Mouse (Mus musculus): ENCODE measurements around the gene Cyp26b1. TPM values are rescaled to one million over a fixed set of nuclear protein-coding genes. Genes with fewer than 3 reads are reported as not detected.

The Cyp26b1 gene
- total RNA-seq, 2 experiments from 2014 or later = 2.4 to 23.4 TPM

GRCm38 (mm10) chr6:84570039-84570438 lies 23.7 kb downstream of the Cyp26b1 start:
- no peak for DNase-seq (ENCODE audit: low spot score)
- intact Hi-C loops (cut with DNase I) = loop anchor here (5.0 kb wide), 1 partner anchor 63 kb away; no protein-coding TSS in a partner anchor

DNA sequence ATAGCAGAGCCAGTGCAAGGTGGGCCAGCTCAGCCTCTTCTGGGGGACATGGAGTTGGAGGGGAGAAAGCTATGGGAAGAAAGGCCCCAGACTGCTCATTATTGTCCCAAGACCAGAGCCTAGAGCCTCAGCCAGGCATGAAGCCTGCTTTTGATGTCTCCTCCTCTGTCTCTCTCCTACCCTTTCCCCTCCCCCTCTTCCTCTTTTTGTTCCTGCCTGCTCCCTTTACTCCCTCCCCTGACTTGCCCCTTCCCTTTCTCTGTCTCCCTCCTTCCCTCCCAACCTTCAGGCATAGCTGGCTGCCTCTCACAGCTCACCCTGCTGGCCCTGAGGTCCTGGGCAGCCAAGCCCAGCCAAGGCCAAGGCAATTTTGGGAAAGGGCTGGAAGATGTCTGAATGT lies 24.1 kb downstream of the Cyp26b1 start:
- no peak for DNase-seq (ENCODE audit: low spot score)
- intact Hi-C loops (cut with DNase I) = no loop called here

- DNase-seq (ENCODE audit: low spot score) = no peak
- intact Hi-C loops (cut with DNase I) = no loop called here
These were observed 24.8 kb downstream of the Cyp26b1 start for GRCm38 (mm10) chr6:84568880-84569279.

DNA sequence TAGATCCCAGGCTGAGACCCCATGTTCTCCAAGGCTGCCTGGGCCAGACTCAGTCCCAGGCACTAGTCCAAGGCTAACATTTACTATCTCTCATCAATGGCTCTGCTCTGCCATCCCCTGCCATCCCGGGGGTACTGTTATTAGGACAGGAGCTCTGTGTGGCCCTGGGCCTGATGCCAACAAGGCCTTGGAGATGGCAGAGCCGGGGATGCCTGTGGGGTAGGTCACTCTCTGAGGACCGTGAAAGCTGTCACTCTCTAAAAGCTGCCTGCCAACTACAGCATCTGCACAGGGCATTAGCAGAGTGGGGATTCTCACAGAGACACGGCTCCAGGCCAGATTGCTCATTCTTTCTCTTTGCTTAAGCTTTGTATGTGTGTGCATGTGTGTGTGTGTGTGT lies 26.0 kb downstream of the Cyp26b1 start:
- intact Hi-C loops (cut with DNase I) = no loop called here
- no peak for DNase-seq (ENCODE audit: low spot score)

- DNase-seq (ENCODE audit: low spot score) = no peak
- intact Hi-C loops (cut with DNase I) = no loop called here
These were observed 26.9 kb downstream of the Cyp26b1 start for GRCm38 (mm10) chr6:84566825-84567224.

DNA sequence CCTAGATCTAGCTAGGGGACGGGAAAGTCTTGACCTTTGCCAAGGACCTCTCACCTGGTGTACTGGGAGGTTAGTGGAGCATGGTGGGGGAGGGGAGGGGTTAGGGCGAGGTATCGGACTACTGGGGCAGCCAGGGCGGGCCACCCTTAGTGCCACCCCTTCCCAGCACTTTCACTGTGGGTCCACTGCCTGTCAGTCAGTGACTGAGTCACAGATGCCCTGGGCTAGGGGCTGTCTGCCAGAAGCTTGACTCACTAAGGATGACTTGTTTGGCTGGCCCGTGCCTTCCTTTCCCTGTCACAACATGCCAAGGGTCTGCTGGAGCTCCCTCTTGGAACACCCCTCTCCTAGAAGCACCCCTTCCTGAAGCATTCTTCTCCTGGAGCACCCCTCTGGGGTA lies 28.5 kb downstream of the Cyp26b1 start:
- intact Hi-C loops (cut with DNase I) = no loop called here
- no peak for DNase-seq (ENCODE audit: low spot score)

DNA sequence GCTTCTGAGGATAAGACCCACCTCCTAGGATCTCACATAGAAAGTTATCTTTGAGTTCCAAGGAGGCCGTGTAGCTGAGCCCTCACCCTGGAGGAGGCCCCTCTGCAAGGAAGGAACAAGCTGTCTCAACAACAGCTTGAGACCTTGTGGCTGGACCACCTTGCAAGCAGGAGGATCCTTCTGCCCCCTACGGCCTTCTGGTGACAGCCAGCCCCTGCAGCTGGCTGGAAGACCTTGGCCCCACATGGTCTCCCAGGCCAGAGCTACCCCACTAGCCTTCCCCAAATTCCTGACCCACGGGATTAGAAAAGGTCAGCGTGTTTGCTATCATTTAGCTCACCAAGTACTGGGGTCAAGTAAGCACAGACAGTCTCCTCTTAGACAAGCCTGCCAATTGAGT lies 30.8 kb downstream of the Cyp26b1 start:
- DNase-seq (ENCODE audit: low spot score) = no peak
- intact Hi-C loops (cut with DNase I) = no loop called here

DNA sequence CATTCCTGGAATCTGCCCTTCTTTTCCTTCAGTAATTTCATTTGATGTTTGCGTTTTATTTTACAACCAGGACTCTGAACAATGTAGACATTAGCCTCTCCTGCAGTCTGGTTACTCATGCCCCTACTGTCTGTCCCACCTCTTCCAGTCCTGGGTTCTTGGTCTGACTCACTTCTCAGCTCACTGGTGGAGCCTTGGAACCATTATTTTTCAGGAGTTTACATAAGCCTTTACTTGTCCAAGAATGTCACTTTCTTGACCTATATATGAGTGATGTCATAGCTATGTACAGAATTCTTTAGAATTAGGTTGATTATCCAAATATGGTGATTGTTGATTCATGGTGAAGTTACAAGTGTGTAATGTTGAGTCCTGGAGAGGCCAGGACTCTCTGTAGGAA lies 32.5 kb downstream of the Cyp26b1 start:
- no peak for DNase-seq (ENCODE audit: low spot score)
- intact Hi-C loops (cut with DNase I) = no loop called here

DNA sequence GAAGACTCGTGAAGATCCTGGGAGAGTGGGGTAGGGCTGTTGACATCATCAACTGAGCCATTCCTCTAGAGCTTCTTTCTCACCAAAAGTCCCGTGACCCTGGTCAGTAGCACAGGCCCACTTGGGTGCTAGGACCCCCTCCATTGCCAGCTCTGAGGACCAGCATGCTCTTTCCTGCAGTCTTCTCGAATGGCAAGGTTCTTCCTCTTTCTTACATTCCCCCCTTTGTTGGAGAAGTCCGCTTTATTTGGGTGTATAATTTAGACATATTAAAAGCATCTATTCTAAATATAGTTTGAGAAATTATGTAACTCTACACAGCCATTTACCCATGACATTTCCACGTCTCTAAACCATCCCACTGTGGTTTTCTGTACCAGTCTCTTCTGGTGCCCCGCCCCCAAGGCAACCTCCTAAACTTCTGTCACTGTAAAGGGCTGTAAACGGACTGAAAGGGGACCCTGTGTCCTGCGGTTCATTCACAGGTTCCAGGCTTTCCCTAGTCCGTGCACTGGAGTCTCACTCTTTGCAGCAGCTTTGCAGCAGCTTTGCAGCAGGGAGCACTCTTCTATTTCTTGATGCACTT lies 43.8 kb downstream of the Cyp26b1 start:
- intact Hi-C loops (cut with DNase I) = no loop called here
- no peak for DNase-seq (ENCODE audit: low spot score)

GRCm38 (mm10) chr6:84545428-84545827 lies 48.3 kb downstream of the Cyp26b1 start:
- DNase-seq (ENCODE audit: low spot score) = no peak
- intact Hi-C loops (cut with DNase I) = no loop called here

- intact Hi-C loops (cut with DNase I) = no loop called here
- no peak for DNase-seq (ENCODE audit: low spot score)
These were observed 49.3 kb downstream of the Cyp26b1 start for GRCm38 (mm10) chr6:84544359-84544758.

GRCm38 (mm10) chr6:84543516-84543915 lies 50.2 kb downstream of the Cyp26b1 start:
- intact Hi-C loops (cut with DNase I) = no loop called here
- no peak for DNase-seq (ENCODE audit: low spot score)

- no peak for DNase-seq (ENCODE audit: low spot score)
- intact Hi-C loops (cut with DNase I) = no loop called here
These were observed 53.8 kb downstream of the Cyp26b1 start for GRCm38 (mm10) chr6:84539924-84540323.

DNA sequence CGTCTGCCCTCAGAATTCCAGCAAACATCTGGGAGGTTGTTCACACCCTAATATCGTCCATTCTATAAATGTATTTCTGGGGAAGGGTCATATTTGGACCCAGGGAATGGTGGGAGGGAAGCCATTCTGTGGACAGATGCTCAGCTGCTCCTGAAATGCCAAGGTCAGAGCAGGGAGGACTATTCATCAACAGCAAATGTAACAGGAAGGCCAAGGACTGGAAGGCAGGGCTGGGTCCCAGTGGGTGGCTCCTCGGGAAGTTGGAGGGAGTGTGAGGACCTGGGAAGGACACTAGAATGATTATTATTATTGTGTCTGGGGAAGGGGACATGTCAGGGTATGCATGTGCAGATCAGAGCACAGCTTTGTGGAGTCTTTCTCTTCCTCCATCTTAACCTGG lies 55.0 kb downstream of the Cyp26b1 start:
- no peak for DNase-seq (ENCODE audit: low spot score)
- intact Hi-C loops (cut with DNase I) = no loop called here

GRCm38 (mm10) chr6:84537611-84538197 lies 56.0 kb downstream of the Cyp26b1 start:
- DNase-seq (ENCODE audit: low spot score) = no peak
- intact Hi-C loops (cut with DNase I) = no loop called here

GRCm38 (mm10) chr6:84534944-84535343 lies 58.8 kb downstream of the Cyp26b1 start:
- no peak for DNase-seq (ENCODE audit: low spot score)
- intact Hi-C loops (cut with DNase I) = no loop called here

- no peak for DNase-seq (ENCODE audit: low spot score)
- intact Hi-C loops (cut with DNase I) = no loop called here
These were observed 63.8 kb downstream of the Cyp26b1 start for GRCm38 (mm10) chr6:84529912-84530311.

DNA sequence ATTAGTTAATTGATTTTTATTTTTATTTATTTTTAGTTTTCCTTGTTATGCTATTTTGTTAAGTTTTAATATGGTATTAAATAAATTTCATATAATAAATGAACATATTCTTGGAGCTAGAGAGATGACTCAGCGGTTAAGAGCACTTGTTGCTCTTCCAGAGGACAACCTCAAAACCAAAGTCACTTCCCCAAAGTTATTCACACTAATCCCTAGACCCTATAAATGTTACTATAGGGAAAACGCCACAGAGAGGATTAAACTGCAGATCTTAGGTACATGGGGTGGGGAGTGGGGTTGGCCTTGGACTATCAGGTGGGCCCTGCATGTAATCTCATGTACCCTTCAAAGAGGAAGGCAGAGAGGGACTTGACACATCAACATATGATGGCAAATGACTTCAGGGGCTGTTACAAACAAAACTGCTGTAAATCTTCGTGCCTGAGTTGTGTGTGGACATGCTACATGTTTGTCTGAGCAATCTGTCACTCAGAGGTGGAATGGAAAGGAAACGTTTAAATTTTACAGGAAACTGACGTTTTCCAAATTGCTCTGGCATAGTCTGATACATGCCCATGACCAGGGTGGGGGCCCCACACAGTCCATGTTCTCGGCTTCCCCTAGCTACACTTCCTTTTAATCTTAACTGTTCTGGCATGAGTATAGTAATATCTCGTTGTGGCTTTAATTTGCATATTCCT lies 68.7 kb downstream of the Cyp26b1 start:
- intact Hi-C loops (cut with DNase I) = no loop called here
- DNase-seq (ENCODE audit: low spot score) = no peak

Data from heart, postnatal 25 days (tissue).